Mouse (Mus musculus): ENCODE data around the gene Plscr4.

- TF ChIP-seq POLR2A (IDR thresholded peaks at IDR 0.05; ENCODE audit: borderline replicate concordance, low read depth, low read length) (no peak), CTCF (IDR thresholded peaks at IDR 0.05; ENCODE audit: low read depth, low read length) (no peak)
Measured at GRCm38 (mm10) chr9:92511696-92512095, 54.5 kb downstream of the Plscr4 start.
